Mouse (Mus musculus): ENCODE data around the gene Unc5b. TPM values are rescaled to one million over a fixed set of nuclear protein-coding genes. Genes with fewer than 3 reads are reported as not detected.

Unc5b gene
- polyA plus RNA-seq, 1 experiment from 2014 or later, result 2.1 TPM

DNA sequence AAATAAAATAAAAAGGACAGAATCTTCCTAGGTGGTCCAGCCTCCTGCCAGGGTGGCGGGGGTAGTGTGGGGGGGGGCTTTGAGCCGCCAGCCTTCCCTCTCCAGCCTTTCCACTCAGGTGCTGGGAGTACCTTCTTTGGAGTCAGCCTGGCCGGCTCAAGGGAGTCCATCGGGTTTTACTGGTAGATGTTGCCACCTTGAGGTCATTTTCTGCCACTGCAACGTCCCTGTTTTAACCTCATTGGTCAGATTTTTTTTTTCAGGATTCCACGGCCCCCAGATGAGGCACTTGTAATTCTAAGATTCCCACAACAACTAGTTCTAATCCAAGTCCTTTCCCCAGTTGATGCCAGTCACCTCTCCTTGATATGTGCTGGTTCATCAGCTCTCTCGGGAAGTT is 74.4 kb downstream of the Unc5b start:
- no peak overlapping the region for H3K9ac ChIP-seq (ENCODE audit: low read length)
- 6% methylated on average over 7 of the region's 7 CpGs for WGBS

DNA sequence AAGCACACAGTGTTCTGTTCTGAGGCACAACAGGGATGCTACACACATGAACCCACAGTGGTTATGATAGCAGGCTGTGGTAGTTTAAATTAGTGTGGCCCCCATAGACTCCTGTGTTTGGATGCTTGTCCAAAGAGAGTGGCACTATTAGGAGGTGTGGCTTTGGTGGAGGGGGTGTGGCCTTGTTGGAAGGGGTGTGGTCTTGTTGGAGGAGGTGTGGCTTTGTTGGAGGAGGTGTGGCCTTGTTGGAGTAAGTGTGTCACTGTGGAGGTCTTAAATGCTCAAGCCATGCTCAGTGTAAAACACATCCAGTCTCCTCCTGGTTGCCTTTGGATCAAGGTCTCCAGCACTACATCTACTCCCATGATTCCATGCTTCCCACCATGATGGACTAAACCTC is 75.2 kb downstream of the Unc5b start:
- ATAC-seq, result no peak
- H3K4me3 ChIP-seq (ENCODE audit: low read depth, low read length), result no peak overlapping the region
- no peak overlapping the region for H3K4me2 ChIP-seq (ENCODE audit: low read length)
- DNase-seq (ENCODE audit: low spot score), result no peak
- no peaks in the 10 kb centered on the region for H3K27me3 ChIP-seq (replicated peaks; ENCODE audit: control insufficient read depth, insufficient read depth, low read length)
- no peaks in the 10 kb centered on the region for H3K9me3 ChIP-seq (replicated peaks; ENCODE audit: control insufficient read depth, low read length)
- no peak overlapping the region for H3K9ac ChIP-seq (ENCODE audit: low read length)
- H3K27ac ChIP-seq (ENCODE audit: low read depth, low read length), result no peak overlapping the region
- H3K4me1 ChIP-seq (ENCODE audit: control insufficient read depth, insufficient read depth, low read length), result peaks cover 6% of the 10 kb centered on the region; the same call in 1 of the 2 replicates
- H3K36me3 ChIP-seq (ENCODE audit: control insufficient read depth, insufficient read depth, low read length), result no peaks in the 10 kb centered on the region

More for the DNA sequence above, 74.4 kb downstream of the Unc5b start:
- H3K4me1 ChIP-seq (ENCODE audit: control insufficient read depth, insufficient read depth, low read length), result peaks cover 2% of the 10 kb centered on the region; the same call in 1 of the 2 replicates
- H3K27me3 ChIP-seq (replicated peaks; ENCODE audit: control insufficient read depth, insufficient read depth, low read length), result no peaks in the 10 kb centered on the region
- no peak overlapping the region for H3K27ac ChIP-seq (ENCODE audit: low read depth, low read length)
- H3K4me2 ChIP-seq (ENCODE audit: low read length), result no peak overlapping the region
- no peaks in the 10 kb centered on the region for H3K36me3 ChIP-seq (ENCODE audit: control insufficient read depth, insufficient read depth, low read length)
- peak; percentile 81 for DNase-seq (ENCODE audit: low spot score)
- no peak overlapping the region for H3K4me3 ChIP-seq (ENCODE audit: low read depth, low read length)
- H3K9me3 ChIP-seq (replicated peaks; ENCODE audit: control insufficient read depth, low read length), result no peaks in the 10 kb centered on the region
- ATAC-seq, result no peak

DNA sequence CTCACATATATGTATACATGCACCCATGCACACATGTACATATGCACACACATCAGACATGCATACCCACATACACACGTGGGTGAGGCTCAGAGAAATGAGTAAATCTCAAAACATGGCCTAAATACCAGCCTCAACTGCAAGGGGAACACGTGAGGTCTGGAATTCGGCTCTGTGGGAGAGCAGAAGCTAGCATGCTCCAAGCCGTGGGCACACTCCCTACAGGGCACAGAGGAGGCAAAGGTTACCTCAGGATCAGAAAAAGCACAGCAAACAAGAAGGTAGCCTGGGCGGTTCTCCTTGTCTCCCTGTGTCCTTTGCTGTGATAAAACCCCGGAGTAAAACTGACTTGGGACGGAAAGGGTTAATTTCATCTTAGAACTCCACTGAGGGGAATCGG is 77.4 kb downstream of the Unc5b start:
- Histone ChIP-seq H3K4me2 (ENCODE audit: low read length) (no peak overlapping the region), H3K9me3 (replicated peaks; ENCODE audit: control insufficient read depth, low read length) (no peaks in the 10 kb centered on the region), H3K4me1 (ENCODE audit: control insufficient read depth, insufficient read depth, low read length) (peaks cover 6% of the 10 kb centered on the region; the same call in 1 of the 2 replicates), H3K9ac (ENCODE audit: low read length) (no peak overlapping the region), H3K4me3 (ENCODE audit: low read depth, low read length) (no peak overlapping the region), H3K27ac (ENCODE audit: low read depth, low read length) (no peak overlapping the region), H3K36me3 (ENCODE audit: control insufficient read depth, insufficient read depth, low read length) (no peaks in the 10 kb centered on the region), H3K27me3 (replicated peaks; ENCODE audit: control insufficient read depth, insufficient read depth, low read length) (no peaks in the 10 kb centered on the region)
- no peak for DNase-seq (ENCODE audit: low spot score)
- 74% methylated on average over 8 of the region's 8 CpGs for WGBS
- ATAC-seq, result no peak

DNA sequence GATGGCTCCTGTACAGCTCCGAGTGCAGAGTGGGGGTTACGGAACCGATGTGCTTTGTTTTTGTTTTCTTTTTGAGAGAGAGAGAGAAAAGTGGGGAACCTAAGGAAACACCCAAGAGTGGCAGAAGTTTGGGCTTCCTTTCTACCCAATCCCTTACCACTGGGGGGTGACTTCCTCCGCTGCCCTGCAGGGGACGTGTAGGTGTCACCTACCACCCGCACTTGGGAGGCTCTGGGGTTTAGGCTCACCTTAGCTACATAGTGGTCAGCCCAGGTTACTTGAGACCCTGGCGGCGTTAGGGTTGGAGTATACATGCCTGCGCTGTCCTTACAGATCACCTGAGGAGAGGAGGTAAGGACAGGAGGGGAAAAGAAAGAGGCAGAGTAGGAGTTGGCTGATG is 78.1 kb downstream of the Unc5b start:
- 70% methylated on average over 9 of the region's 9 CpGs for WGBS
- no peak overlapping the region for H3K27ac ChIP-seq (ENCODE audit: low read depth, low read length)
- H3K4me3 ChIP-seq (ENCODE audit: low read depth, low read length), result no peak overlapping the region
- DNase-seq (ENCODE audit: low spot score), result no peak
- H3K9me3 ChIP-seq (replicated peaks; ENCODE audit: control insufficient read depth, low read length), result no peaks in the 10 kb centered on the region
- ATAC-seq, result 0 out of 2 replicates have a peak, but pooled peaks have one; percentile 0
- H3K9ac ChIP-seq (ENCODE audit: low read length), result no peak overlapping the region
- H3K4me2 ChIP-seq (ENCODE audit: low read length), result peak overlapping the region; percentile 90
- H3K36me3 ChIP-seq (ENCODE audit: control insufficient read depth, insufficient read depth, low read length), result no peaks in the 10 kb centered on the region
- peaks cover 6% of the 10 kb centered on the region; the same call in 1 of the 2 replicates for H3K4me1 ChIP-seq (ENCODE audit: control insufficient read depth, insufficient read depth, low read length)
- no peaks in the 10 kb centered on the region for H3K27me3 ChIP-seq (replicated peaks; ENCODE audit: control insufficient read depth, insufficient read depth, low read length)

DNA sequence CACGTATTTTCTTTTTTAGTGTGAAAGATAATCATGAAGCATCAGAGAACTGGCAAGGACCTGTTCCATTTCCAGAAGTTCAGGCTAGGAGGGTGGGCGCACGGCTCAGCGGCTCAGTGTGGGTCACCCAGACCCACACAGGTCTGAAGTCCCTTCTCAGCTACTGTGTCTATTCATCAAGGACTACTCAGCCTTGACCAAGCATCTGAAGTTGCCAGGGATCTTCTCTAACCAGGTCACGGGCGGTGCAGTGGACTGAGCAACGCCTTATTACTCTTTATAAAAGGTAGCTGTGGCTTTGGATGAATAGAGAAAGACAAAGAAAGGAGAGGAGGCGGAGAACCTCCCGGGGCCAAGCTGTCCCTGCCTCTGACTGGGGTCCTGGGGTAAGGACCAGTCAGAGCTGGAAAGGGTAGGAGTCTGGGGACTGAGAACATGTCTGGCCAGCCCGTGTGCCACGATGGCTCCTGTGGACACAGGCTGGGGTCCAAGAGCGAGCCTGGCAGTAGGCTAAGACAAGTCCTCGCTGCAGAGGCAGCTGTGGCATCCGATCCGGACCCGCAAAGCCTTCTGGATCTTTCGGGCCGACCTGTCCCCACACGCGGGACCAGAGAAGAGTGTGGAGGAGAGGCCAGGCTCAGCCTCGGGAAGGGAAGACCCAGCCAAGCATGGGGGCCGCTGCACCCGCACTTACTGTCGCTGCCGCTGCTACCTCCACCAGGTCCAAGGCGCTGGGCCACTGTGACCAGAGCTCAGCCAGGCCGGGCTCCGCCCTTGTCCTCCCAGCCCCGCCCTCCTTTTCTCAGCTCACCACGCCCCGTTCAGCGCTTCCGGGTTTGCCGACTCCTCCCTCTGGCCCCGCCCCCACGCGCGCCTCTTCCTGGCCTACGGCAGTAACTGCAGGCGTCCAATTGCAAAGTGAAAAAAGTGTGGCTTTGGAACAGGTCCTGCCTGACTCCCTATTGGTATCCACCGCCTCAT is 79.1 kb downstream of the Unc5b start, which contains the start of gene Slc29a3:
Gene Slc29a3, minus strand, starts transcription at position 755 of the 981 bp plus-strand sequence.
- Histone ChIP-seq H3K27me3 (replicated peaks; ENCODE audit: control insufficient read depth, insufficient read depth, low read length) (no peaks in the 10 kb centered on the region), H3K36me3 (ENCODE audit: control insufficient read depth, insufficient read depth, low read length) (no peaks in the 10 kb centered on the region), H3K9me3 (replicated peaks; ENCODE audit: control insufficient read depth, low read length) (no peaks in the 10 kb centered on the region), H3K4me3 (ENCODE audit: low read depth, low read length) (peak within 1 kb of the TSS; percentile 61), H3K9ac (ENCODE audit: low read length) (peak within 1 kb of the TSS; percentile 84), H3K4me2 (ENCODE audit: low read length) (peak within 1 kb of the TSS; percentile 90), H3K4me1 (ENCODE audit: control insufficient read depth, insufficient read depth, low read length) (peaks cover 6% of the 10 kb centered on the region; the same call in 1 of the 2 replicates), H3K27ac (ENCODE audit: low read depth, low read length) (peak within 1 kb of the TSS; percentile 48; the same call in 1 of the 2 replicates)
- DNase-seq (ENCODE audit: low spot score), result peak; percentile 96
- peak; percentile 96 for ATAC-seq
- WGBS, result 7% methylated on average over 41 of the region's 41 CpGs

DNA sequence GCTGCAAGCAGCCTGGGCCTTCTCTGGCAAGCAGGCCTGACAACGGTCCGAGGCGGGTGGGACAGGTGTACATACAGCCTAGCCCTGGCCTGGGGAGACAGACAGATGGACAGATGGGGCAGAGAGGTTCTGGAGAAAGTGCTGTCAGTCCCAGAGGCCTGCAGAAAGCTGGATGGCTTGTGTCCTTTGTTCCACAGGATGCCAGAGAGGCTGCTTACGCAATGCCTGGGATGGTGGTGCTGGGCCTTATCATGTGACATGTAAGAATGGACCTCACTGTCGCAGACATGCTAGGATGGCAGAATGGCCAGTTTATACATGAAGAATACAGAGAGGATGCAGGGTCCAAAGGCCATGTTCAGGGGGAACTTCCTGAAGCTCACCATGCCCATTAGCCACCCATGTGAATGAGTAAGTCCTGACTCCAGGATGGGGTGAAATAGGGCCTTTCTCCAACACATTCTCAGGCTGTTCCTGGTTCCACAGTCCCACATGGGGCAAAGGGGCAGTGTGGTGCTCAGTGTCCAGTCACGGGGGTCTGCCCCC is 83.6 kb downstream of the Unc5b start:
- Histone ChIP-seq H3K27ac (ENCODE audit: low read depth, low read length) (no peak overlapping the region), H3K36me3 (ENCODE audit: control insufficient read depth, insufficient read depth, low read length) (no peaks in the 10 kb centered on the region), H3K9ac (ENCODE audit: low read length) (peak overlapping the region; percentile 47), H3K4me1 (ENCODE audit: control insufficient read depth, insufficient read depth, low read length) (peaks cover 6% of the 10 kb centered on the region; the same call in 1 of the 2 replicates), H3K27me3 (replicated peaks; ENCODE audit: control insufficient read depth, insufficient read depth, low read length) (no peaks in the 10 kb centered on the region), H3K4me3 (ENCODE audit: low read depth, low read length) (no peak overlapping the region), H3K9me3 (replicated peaks; ENCODE audit: control insufficient read depth, low read length) (no peaks in the 10 kb centered on the region), H3K4me2 (ENCODE audit: low read length) (no peak overlapping the region)
- DNase-seq (ENCODE audit: low spot score) (no peak), ATAC-seq (no peak)
- WGBS, result 91% methylated on average over 6 of the region's 6 CpGs

DNA sequence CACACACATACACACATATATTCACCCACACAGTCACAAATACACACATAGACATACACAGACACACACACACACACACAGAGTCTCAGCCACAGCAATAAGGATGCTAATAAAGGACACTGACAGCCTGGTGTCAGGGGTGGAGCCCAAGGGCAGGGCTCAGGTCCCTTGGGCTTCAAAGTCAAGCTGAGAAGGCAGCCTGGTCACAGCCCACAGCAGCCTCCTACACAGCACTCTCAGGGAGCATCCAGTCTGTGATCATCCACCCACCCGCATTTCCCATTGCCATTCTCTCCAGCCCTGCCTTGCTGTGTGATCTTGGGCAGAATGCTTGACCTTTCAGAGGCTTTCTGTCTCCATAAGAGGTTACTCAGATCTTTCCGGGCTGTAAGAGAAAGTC is 84.9 kb downstream of the Unc5b start:
- Histone ChIP-seq H3K9me3 (replicated peaks; ENCODE audit: control insufficient read depth, low read length) (no peaks in the 10 kb centered on the region), H3K4me1 (ENCODE audit: control insufficient read depth, insufficient read depth, low read length) (no peaks in the 10 kb centered on the region; the same call in 1 of the 2 replicates), H3K27me3 (replicated peaks; ENCODE audit: control insufficient read depth, insufficient read depth, low read length) (no peaks in the 10 kb centered on the region), H3K4me3 (ENCODE audit: low read depth, low read length) (no peak overlapping the region), H3K4me2 (ENCODE audit: low read length) (no peak overlapping the region), H3K9ac (ENCODE audit: low read length) (no peak overlapping the region), H3K27ac (ENCODE audit: low read depth, low read length) (no peak overlapping the region), H3K36me3 (ENCODE audit: control insufficient read depth, insufficient read depth, low read length) (no peaks in the 10 kb centered on the region)
- ATAC-seq (no peak), DNase-seq (ENCODE audit: low spot score) (no peak)
- WGBS, result 94% methylated on average over 2 of the region's 2 CpGs

DNA sequence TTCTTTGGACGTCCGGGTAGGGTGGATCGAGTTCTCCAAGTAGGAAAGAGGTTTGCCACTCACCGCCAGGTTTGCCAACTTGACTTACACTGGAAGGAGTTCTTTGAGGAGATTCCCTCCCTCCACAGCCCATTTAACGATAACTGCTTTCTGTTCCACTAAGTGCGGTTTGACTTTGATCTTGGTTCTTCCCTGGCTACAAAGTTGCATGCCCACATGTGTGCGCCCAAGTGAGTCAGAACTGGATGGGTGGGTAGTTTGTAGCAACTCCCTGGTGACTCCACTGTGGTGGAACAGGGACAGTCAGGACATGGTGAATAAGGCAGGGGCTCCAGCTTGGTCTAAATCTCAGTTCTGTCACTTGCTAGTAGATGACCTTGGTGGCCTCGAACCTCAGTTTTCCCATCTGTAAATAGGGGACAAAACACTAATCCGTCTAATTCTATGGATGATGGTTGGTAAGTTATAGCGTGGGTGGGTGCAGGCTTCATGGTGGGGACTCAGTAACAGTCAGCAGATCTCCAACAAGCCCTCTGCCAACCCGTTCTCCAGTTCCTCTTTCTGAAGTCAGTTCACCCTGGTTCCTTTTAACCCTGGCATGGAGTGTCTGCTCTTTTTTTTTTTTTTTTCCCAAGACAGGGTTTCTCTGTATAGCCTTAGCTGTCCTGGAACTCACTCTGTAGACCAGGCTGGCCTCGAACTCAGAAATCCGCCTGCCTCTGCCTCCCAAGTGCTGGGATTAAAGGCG is 86.7 kb downstream of the Unc5b start:
- H3K4me1 ChIP-seq (ENCODE audit: control insufficient read depth, insufficient read depth, low read length), result no peaks in the 10 kb centered on the region
- DNase-seq (ENCODE audit: low spot score) (no peak), ATAC-seq (no peak)
- H3K4me3 ChIP-seq (ENCODE audit: low read depth, low read length), result no peak overlapping the region
- H3K4me2 ChIP-seq (ENCODE audit: low read length), result no peak overlapping the region
- no peak overlapping the region for H3K27ac ChIP-seq (ENCODE audit: low read depth, low read length)
- no peaks in the 10 kb centered on the region for H3K9me3 ChIP-seq (replicated peaks; ENCODE audit: control insufficient read depth, low read length)
- H3K9ac ChIP-seq (ENCODE audit: low read length), result no peak overlapping the region
- no peaks in the 10 kb centered on the region for H3K27me3 ChIP-seq (replicated peaks; ENCODE audit: control insufficient read depth, insufficient read depth, low read length)
- no peaks in the 10 kb centered on the region for H3K36me3 ChIP-seq (ENCODE audit: control insufficient read depth, insufficient read depth, low read length)
- 93% methylated on average over 14 of the region's 14 CpGs for WGBS
